8 mouse cellular contexts compared by ENCODE assay signal in the genomic region with DNA sequence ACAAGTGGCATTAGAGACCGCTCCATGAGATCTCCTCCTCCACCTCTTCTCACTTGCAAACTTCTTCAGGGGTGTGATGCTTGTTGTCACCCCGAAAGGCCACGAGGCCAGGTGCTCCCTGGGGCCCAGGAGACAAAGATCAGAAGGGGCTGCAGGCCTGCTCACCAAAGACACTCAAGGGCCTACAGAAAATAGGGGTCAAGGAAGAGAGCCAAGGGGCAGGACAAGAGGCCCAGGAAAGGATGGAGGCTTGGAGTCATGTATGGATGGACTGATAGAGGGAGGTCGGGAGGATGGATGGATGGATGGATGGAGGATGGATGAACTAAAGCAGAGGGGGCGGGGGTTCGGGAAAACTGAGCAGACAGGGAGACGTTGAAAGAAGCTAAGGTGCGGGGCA. TPM values are rescaled to one million over a fixed set of nuclear protein-coding genes. Genes with fewer than 3 reads are reported as not detected.
DNase-seq lines count a peak whose midpoint lies in the region; ATAC-seq and TF ChIP-seq lines count a peak whose summit lies in the region.

No protein-coding gene starts in this region.

- H3K27me3 ChIP-seq in heart, adult 2 months (ENCODE audit: control insufficient read depth, insufficient read depth, low read length) = no peaks in the 10 kb centered on the region
- peaks cover 34% of the 10 kb centered on the region for H3K27me3 ChIP-seq in CH12.LX (replicated peaks)
- no peaks in the 10 kb centered on the region for H3K27me3 ChIP-seq in forebrain, embryonic 15.5 days
- H3K27me3 ChIP-seq in liver, postnatal 0 days (ENCODE audit: insufficient read depth, low read length) = 0 out of 2 replicates have a peak, but pooled peaks cover 4% of the 10 kb centered on the region

- DNase-seq in heart, adult 2 months = peak in 1 of 2 experiments; percentile 23
- DNase-seq in heart, adult 9 months (ENCODE audit: low spot score in 2 of 2) = no peak
- no peak for DNase-seq in CH12.LX (ENCODE audit: extremely low read depth)
- no peak for DNase-seq in liver, postnatal 0 days
- no peak for DNase-seq in yolk sac, embryonic 10.5 days (ENCODE audit: low spot score)
- no peak for DNase-seq in spleen, adult 12 weeks (ENCODE audit: low spot score)

- intact Hi-C loops in heart, adult 2 months (cut with DNase I) = no loop called here

- 15% methylated on average over 8 of the region's 8 CpGs for WGBS in heart, adult 2 months
- WGBS in forebrain, embryonic 15.5 days = 5% methylated on average over 8 of the region's 8 CpGs
- 6% methylated on average over 8 of the region's 8 CpGs for WGBS in liver, postnatal 0 days (ENCODE audit: insufficient replicate concordance)

- in situ Hi-C loops in CH12.LX (cut with MboI; ENCODE audit: low pct_ligation_motif_present, low pct_unique_long_range_greater_than_20kb, low sequenced_read_pairs) = loop anchor here (5.0 kb wide), 1 partner anchor 42 kb away; no protein-coding TSS in a partner anchor

- peak overlapping the region; percentile 69 for H3K4me2 ChIP-seq in CH12.LX (ENCODE audit: insufficient read depth, low read depth, poor library complexity, severe bottlenecking)
- peak overlapping the region; percentile 95 for H3K4me2 ChIP-seq in forebrain, embryonic 15.5 days (replicated peaks)
- H3K4me2 ChIP-seq in liver, postnatal 0 days (ENCODE audit: low read depth, low read length) = peak overlapping the region; percentile 93

- no peaks in the 10 kb centered on the region for H3K79me2 ChIP-seq in heart, adult 2 months (replicated peaks; ENCODE audit: control insufficient read depth, insufficient read depth, low read length)
- H3K79me2 ChIP-seq in CH12.LX (replicated peaks; ENCODE audit: control insufficient read depth, extremely low read depth, insufficient read depth, poor library complexity, severe bottlenecking) = no peaks in the 10 kb centered on the region

- no peaks in the 10 kb centered on the region for H3K36me3 ChIP-seq in heart, adult 2 months (ENCODE audit: control insufficient read depth, insufficient read depth, low read length)
- peaks cover 13 to 39% of the 10 kb centered on the region in 2 experiments for H3K36me3 ChIP-seq in CH12.LX (replicated peaks in 1 of 2; ENCODE audit: control insufficient read depth in 1 of 2, insufficient read depth in 1 of 2, low read length in 1 of 2)
- H3K36me3 ChIP-seq in forebrain, embryonic 15.5 days = peaks cover 22% of the 10 kb centered on the region
- peaks cover 8% of the 10 kb centered on the region for H3K36me3 ChIP-seq in liver, postnatal 0 days (replicated peaks; ENCODE audit: insufficient read depth, low read length)

- H3K4me1 ChIP-seq in heart, adult 2 months (ENCODE audit: control insufficient read depth, insufficient read depth, low read length) = peaks cover 2% of the 10 kb centered on the region
- H3K4me1 ChIP-seq in CH12.LX (ENCODE audit: control insufficient read depth in 1 of 2, insufficient read depth in 2 of 2) = peaks cover 5 to 20% of the 10 kb centered on the region in 2 experiments; a peak in 3 of 4 replicates
- peaks cover 41% of the 10 kb centered on the region for H3K4me1 ChIP-seq in forebrain, embryonic 15.5 days
- peaks cover 15% of the 10 kb centered on the region for H3K4me1 ChIP-seq in liver, postnatal 0 days (ENCODE audit: insufficient read depth)

- H3K27ac ChIP-seq in heart, adult 2 months = no peak overlapping the region
- H3K27ac ChIP-seq in CH12.LX (ENCODE audit: insufficient read depth, low read depth) = no peak overlapping the region
- H3K27ac ChIP-seq in forebrain, embryonic 15.5 days (replicated peaks) = peak overlapping the region; percentile 98
- no peak overlapping the region for H3K27ac ChIP-seq in liver, postnatal 0 days (ENCODE audit: low read depth)

- dilution Hi-C loops in CH12.LX (cut with MboI; ENCODE audit: extremely low pct_ligation_motif_present, extremely low pct_unique_long_range_greater_than_20kb, low sequenced_read_pairs) = no loop called here

- TF ChIP-seq RAD21 in CH12.LX (IDR thresholded peaks at IDR 0.05; ENCODE audit: low read depth, low read length) = no peak

- no peak for TF ChIP-seq POLR2A in heart, adult 2 months (IDR thresholded peaks at IDR 0.05; ENCODE audit: insufficient read depth, low read depth, low read length)
- no peak for TF ChIP-seq POLR2A in CH12.LX (IDR thresholded peaks at IDR 0.05; ENCODE audit: low read depth, low read length)

- no peak for TF ChIP-seq EP300 in heart, adult 2 months (IDR thresholded peaks at IDR 0.05; ENCODE audit: insufficient read depth, low read depth, low read length)
- TF ChIP-seq EP300 in CH12.LX (IDR thresholded peaks at IDR 0.05; ENCODE audit: low read length) = no peak
- no peak for TF ChIP-seq EP300 in liver, postnatal 0 days (IDR thresholded peaks at IDR 0.05; ENCODE audit: low read depth)

- H3K9ac ChIP-seq in heart, adult 2 months (ENCODE audit: low read depth, low read length) = peak overlapping the region; percentile 53
- peak overlapping the region; percentile 80 for H3K9ac ChIP-seq in CH12.LX (ENCODE audit: insufficient read depth, low read depth)
- peak overlapping the region; percentile 89 for H3K9ac ChIP-seq in forebrain, embryonic 15.5 days (replicated peaks)
- H3K9ac ChIP-seq in liver, postnatal 0 days (replicated peaks) = peak overlapping the region; percentile 85

- peak overlapping the region; percentile 83 for H3K4me3 ChIP-seq in heart, adult 2 months
- H3K4me3 ChIP-seq in CH12.LX (replicated peaks in 1 of 3; ENCODE audit: low read depth in 2 of 3, low read length in 2 of 3, poor library complexity in 1 of 3) = peak overlapping the region; percentile 60 to 80 (median 70)
- H3K4me3 ChIP-seq in forebrain, embryonic 15.5 days = peak overlapping the region; percentile 72
- peak overlapping the region; percentile 74 for H3K4me3 ChIP-seq in liver, postnatal 0 days (ENCODE audit: low read depth, low read length)

- no peak for TF ChIP-seq CTCF in heart, adult 2 months (IDR thresholded peaks at IDR 0.05)
- no peak for TF ChIP-seq CTCF in CH12.LX (conservative IDR thresholded peaks at IDR 0.05 in 1 of 2, IDR thresholded peaks at IDR 0.05 in 1 of 2; ENCODE audit: low read depth in 2 of 2, low read length in 2 of 2)
- TF ChIP-seq CTCF in liver, postnatal 0 days (IDR thresholded peaks at IDR 0.05; ENCODE audit: low read depth) = no peak

- ATAC-seq in forebrain, embryonic 15.5 days (replicated peaks) = peak; percentile 3; the same call in 1 of the 2 replicates
- no peak for ATAC-seq in liver, postnatal 0 days
- ATAC-seq in megakaryocyte progenitor cell, adult 5-6 weeks (replicated peaks; ENCODE audit: poor library complexity) = no peak

- H3K9me3 ChIP-seq in CH12.LX (replicated peaks; ENCODE audit: low read length) = no peaks in the 10 kb centered on the region
- H3K9me3 ChIP-seq in forebrain, embryonic 15.5 days = no peaks in the 10 kb centered on the region
- no peaks in the 10 kb centered on the region for H3K9me3 ChIP-seq in liver, postnatal 0 days (ENCODE audit: low read length)

RNA-seq across cellular contexts. Expression of a gene that starts 1.2 kb away (rescaled TPM):
- 1 to 10 TPM; 1.8 to 2.6 TPM for total RNA-seq in heart, adult 2 months (2021)
- polyA plus RNA-seq in heart, adult 2 months (2012; rRNA removed) = 4.1 and 4.2 TPM in 2 replicates
- total RNA-seq in CH12.LX (2012; rRNA removed) (4.2 and 4.5 TPM in 2 replicates), CH12.LX (2014; rRNA removed) (3.4 and 3.8 TPM in 2 replicates)
- polyA plus RNA-seq in CH12.LX (2012; ENCODE audit: insufficient read length, low read depth) = 10.7 and 13.3 TPM in 2 replicates
- 32.5 and 33.6 TPM in 2 replicates for polyA plus RNA-seq in forebrain, embryonic 15.5 days (2015; fragmentation: Nextera tagmentation; extraction: Ambion mirVana)
- 1.4 TPM in 2 replicates for polyA plus RNA-seq in liver, postnatal 0 days (2015; fragmentation: Nextera tagmentation; extraction: Ambion mirVana)
- total RNA-seq in megakaryocyte progenitor cell, adult 5-6 weeks (2015) = 4.0 and 4.2 TPM in 2 replicates
- total RNA-seq in megakaryocyte progenitor cell, adult 5-6 weeks (2017) = 1.6 and 3.0 TPM in 2 replicates

RNA-seq across cellular contexts. Expression of a gene that starts 8.5 kb away (rescaled TPM):
- total RNA-seq in heart, adult 2 months (2021) = 1 to 10 TPM; 4.9 to 5.4 TPM
- polyA plus RNA-seq in heart, adult 2 months (2012; rRNA removed) = 5.7 and 7.1 TPM in 2 replicates
- total RNA-seq in CH12.LX (2012; rRNA removed) (2.4 and 2.6 TPM in 2 replicates), CH12.LX (2014; rRNA removed) (2.0 and 2.2 TPM in 2 replicates)
- 4.0 and 4.1 TPM in 2 replicates for polyA plus RNA-seq in CH12.LX (2012; ENCODE audit: insufficient read length, low read depth)
- polyA plus RNA-seq in forebrain, embryonic 15.5 days (2015; fragmentation: Nextera tagmentation; extraction: Ambion mirVana) = 4.4 and 4.5 TPM in 2 replicates
- 1.5 and 1.6 TPM in 2 replicates for polyA plus RNA-seq in liver, postnatal 0 days (2015; fragmentation: Nextera tagmentation; extraction: Ambion mirVana)
- total RNA-seq in megakaryocyte progenitor cell, adult 5-6 weeks (2015) = 2.3 and 2.5 TPM in 2 replicates
- 3.7 and 5.4 TPM in 2 replicates for total RNA-seq in megakaryocyte progenitor cell, adult 5-6 weeks (2017)

RNA-seq across cellular contexts. Expression of a gene that starts 16.9 kb away (rescaled TPM):
- 1 to 10 TPM in 1 of 2 experiments, under 1 TPM in 1; 0.77 to 1.2 TPM for total RNA-seq in heart, adult 2 months (2021)
- polyA plus RNA-seq in heart, adult 2 months (2012; rRNA removed) = 0.44 and 0.64 TPM in 2 replicates
- total RNA-seq in CH12.LX (2012; rRNA removed) (not detected in 2 replicates), CH12.LX (2014; rRNA removed) (not detected in 2 replicates)
- polyA plus RNA-seq in CH12.LX (2012; ENCODE audit: insufficient read length, low read depth) = not detected in 2 replicates
- 2.3 and 2.7 TPM in 2 replicates for polyA plus RNA-seq in forebrain, embryonic 15.5 days (2015; fragmentation: Nextera tagmentation; extraction: Ambion mirVana)
- polyA plus RNA-seq in liver, postnatal 0 days (2015; fragmentation: Nextera tagmentation; extraction: Ambion mirVana) = 0.05 and 0.79 TPM in 2 replicates
- not detected in 2 replicates for total RNA-seq in megakaryocyte progenitor cell, adult 5-6 weeks (2015)
- not detected in 2 replicates for total RNA-seq in megakaryocyte progenitor cell, adult 5-6 weeks (2017)

RNA-seq across cellular contexts. Expression of a gene that starts 23.4 kb away (rescaled TPM):
- total RNA-seq in heart, adult 2 months (2021) = 10 to 100 TPM; 16.8 to 17.7 TPM
- polyA plus RNA-seq in heart, adult 2 months (2012; rRNA removed) = 16.4 and 18.6 TPM in 2 replicates
- total RNA-seq in CH12.LX (2012; rRNA removed) (0.59 and 0.76 TPM in 2 replicates), CH12.LX (2014; rRNA removed) (0.07 and 0.21 TPM in 2 replicates)
- polyA plus RNA-seq in CH12.LX (2012; ENCODE audit: insufficient read length, low read depth) = 0.12 TPM in 1 of 2 replicates, not detected in the other
- 9.9 and 11.7 TPM in 2 replicates for polyA plus RNA-seq in forebrain, embryonic 15.5 days (2015; fragmentation: Nextera tagmentation; extraction: Ambion mirVana)
- polyA plus RNA-seq in liver, postnatal 0 days (2015; fragmentation: Nextera tagmentation; extraction: Ambion mirVana) = 1.2 and 1.5 TPM in 2 replicates
- 1.3 and 1.8 TPM in 2 replicates for total RNA-seq in megakaryocyte progenitor cell, adult 5-6 weeks (2015)
- 2.3 and 3.6 TPM in 2 replicates for total RNA-seq in megakaryocyte progenitor cell, adult 5-6 weeks (2017)

RNA-seq across cellular contexts. Expression of a gene that starts 47.2 kb away (rescaled TPM):
- 10 to 100 TPM; 48.1 to 49.9 TPM for total RNA-seq in heart, adult 2 months (2021)
- polyA plus RNA-seq in heart, adult 2 months (2012; rRNA removed) = 42.4 and 75.5 TPM in 2 replicates
- total RNA-seq in CH12.LX (2012; rRNA removed) (245 and 297 TPM in 2 replicates), CH12.LX (2014; rRNA removed) (341 and 378 TPM in 2 replicates)
- 251 and 264 TPM in 2 replicates for polyA plus RNA-seq in CH12.LX (2012; ENCODE audit: insufficient read length, low read depth)
- 260 and 271 TPM in 2 replicates for polyA plus RNA-seq in forebrain, embryonic 15.5 days (2015; fragmentation: Nextera tagmentation; extraction: Ambion mirVana)
- polyA plus RNA-seq in liver, postnatal 0 days (2015; fragmentation: Nextera tagmentation; extraction: Ambion mirVana) = 136 and 143 TPM in 2 replicates
- 308 and 312 TPM in 2 replicates for total RNA-seq in megakaryocyte progenitor cell, adult 5-6 weeks (2015)
- total RNA-seq in megakaryocyte progenitor cell, adult 5-6 weeks (2017) = 290 and 314 TPM in 2 replicates
